Mouse (Mus musculus) testis, adult 2 months (tissue): ENCODE measurements at regions not wholly inside any gene's neighbourhood (a gene's known extent, or its start where the extent isn't known, plus 50 kb on each side); places are given as distances from the start of the nearest gene placed in this dataset.

ENCODE experiments used
- CTCF ChIP-seq: fragments of 200-500 bp; IDR thresholded peaks from 2 replicates; pipeline ENCODE4 v1.5.1; 2012; ENCODE audit warnings: low read depth, mild to moderate bottlenecking, inconsistent platforms, low read length, moderate library complexity; ENCODE audit not compliant: control insufficient read depth, insufficient read depth, insufficient replicate concordance
- POLR2A ChIP-seq: fragments of 200-500 bp; IDR thresholded peaks from 2 replicates; pipeline ENCODE4 v1.6.1; 2012; ENCODE audit warnings: low read depth, mild to moderate bottlenecking, inconsistent platforms, low read length, moderate library complexity; ENCODE audit not compliant: control insufficient read depth

- TF ChIP-seq CTCF (no peak), POLR2A (no peak)
Observed at GRCm38 (mm10) chr14:25228321-25229047, 230.5 kb upstream of the Zmiz1 start.
